Mouse (Mus musculus) small intestine, adult 2 months (tissue): ENCODE data around the gene Paqr7. TPM values are rescaled to one million over a fixed set of nuclear protein-coding genes. Genes with fewer than 3 reads are reported as not detected.
A peak's percentile ranks its signal among the peaks of the same experiment; 100 is the strongest.

Experiments
- H3K27ac ChIP-seq: fragments of 200-500 bp; 2 replicates; pipeline ENCODE4 v1.5.1; 2012; ENCODE audit warnings: low read depth, low read length, control low read depth, inconsistent platforms; ENCODE audit not compliant: insufficient read depth
- H3K27me3 ChIP-seq: fragments of 200-500 bp; 2 replicates; pipeline ENCODE4 v1.6.1; 2012; ENCODE audit warnings: mild to moderate bottlenecking, moderate library complexity, low read length, inconsistent platforms; ENCODE audit not compliant: control insufficient read depth, insufficient read depth
- H3K36me3 ChIP-seq: fragments of 200-500 bp; 2 replicates; pipeline ENCODE4 v1.6.1; 2012; ENCODE audit warnings: mild to moderate bottlenecking, low read length, control low read depth, inconsistent platforms; ENCODE audit not compliant: control insufficient read depth, insufficient read depth
- H3K4me1 ChIP-seq: fragments of 200-500 bp; 2 replicates; pipeline ENCODE4 v1.6.1; 2012; ENCODE audit warnings: low read length, inconsistent platforms, mixed read lengths; ENCODE audit not compliant: control insufficient read depth, insufficient read depth, insufficient read length
- H3K4me3 ChIP-seq: fragments of 200-500 bp; 2 replicates; pipeline ENCODE4 v1.5.1; 2012; ENCODE audit warnings: low read depth, mild to moderate bottlenecking, control low read depth, inconsistent platforms, low read length, moderate library complexity
- CTCF ChIP-seq: fragments of 200-500 bp; IDR thresholded peaks from 2 replicates; pipeline ENCODE4 v1.5.1; 2012; ENCODE audit warnings: low read depth, mild to moderate bottlenecking, control low read depth, inconsistent platforms, low read length, moderate library complexity, mixed read lengths; ENCODE audit not compliant: insufficient replicate concordance, insufficient read length; ENCODE audit errors: extremely low read depth
- POLR2A ChIP-seq: fragments of 200-500 bp; IDR thresholded peaks from 2 replicates; pipeline ENCODE4 v1.6.1; 2012; ENCODE audit warnings: low read depth, mild to moderate bottlenecking, control low read depth, inconsistent platforms, low read length, moderate library complexity
- WGBS: fragments of 180-500 bp; shearing (Covaris S2); methylation state at CpG from one replicate; pipeline ENCODE4 v1.1.7; 2018; 5-methylcytosine and 5-hydroxymethylcytosine counted together
- polyA plus RNA-seq: library from polyadenylated mRNA; depleted of rRNA; stranded (reverse); fragments of >200 nt; gene quantifications from 2 replicates; pipeline ENCODE4 v1.2.3, GENCODE M21; 2012

The Paqr7 gene
- polyA plus RNA-seq, 1 experiment = 31.2 TPM

DNA sequence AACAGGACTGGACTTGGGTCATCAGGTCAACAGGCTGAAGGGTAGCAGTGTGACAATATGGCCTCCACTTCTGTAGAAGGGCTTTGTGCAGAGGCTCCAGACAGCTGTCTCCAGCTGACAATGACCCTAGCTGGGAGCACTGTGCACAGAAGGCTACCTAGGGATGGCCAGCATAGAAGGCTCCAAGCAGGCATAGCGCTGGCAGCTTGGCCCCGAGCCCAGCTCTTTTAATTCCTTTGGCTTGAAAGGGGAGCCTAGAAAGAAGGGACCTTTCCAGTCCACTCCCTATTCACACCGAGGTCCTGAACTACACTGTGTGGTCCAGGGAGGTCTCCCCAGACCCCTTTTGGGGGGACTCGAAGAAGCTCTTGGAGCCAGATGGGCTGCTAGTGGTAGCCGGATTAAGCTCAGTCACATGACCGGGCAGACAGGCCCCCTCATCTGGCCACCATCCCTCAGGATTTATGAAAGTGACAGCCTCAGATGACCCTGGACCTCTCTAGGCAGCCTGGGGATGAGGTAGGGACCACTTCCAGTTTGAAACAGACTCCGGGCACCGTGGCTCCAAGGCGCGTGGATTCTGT lies 42.6 kb downstream of the Paqr7 start:
- peaks cover 2% of the 10 kb centered on the region; the same call in 1 of the 2 replicates for H3K4me1 ChIP-seq
- no peak for TF ChIP-seq POLR2A
- no peak for TF ChIP-seq CTCF
- 86% methylated on average over 10 of the region's 10 CpGs for WGBS
- H3K27me3 ChIP-seq = no peaks in the 10 kb centered on the region
- H3K36me3 ChIP-seq = no peaks in the 10 kb centered on the region
- no peak overlapping the region for H3K4me3 ChIP-seq
- no peak overlapping the region for H3K27ac ChIP-seq

DNA sequence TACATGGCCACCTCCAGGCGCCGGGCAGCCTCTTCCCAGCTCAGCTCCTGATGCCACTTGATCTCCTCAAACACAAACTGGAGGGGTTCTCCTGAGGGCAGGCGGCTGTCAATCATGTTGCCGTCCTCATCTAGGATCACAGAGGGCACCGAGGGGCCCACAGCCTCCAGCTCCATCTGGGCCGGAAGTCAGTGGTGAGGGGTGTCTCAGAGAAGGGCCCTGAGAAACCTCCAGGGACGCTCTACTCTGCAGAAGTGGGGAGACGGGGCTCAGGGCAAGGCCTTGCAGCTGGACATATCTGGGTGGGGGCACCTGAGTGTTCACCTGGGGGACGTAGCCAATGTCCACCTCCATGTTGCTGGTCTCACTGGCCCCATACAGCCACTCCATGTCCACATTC lies 46.2 kb downstream of the Paqr7 start:
- TF ChIP-seq POLR2A (no peak), CTCF (no peak)
- H3K27ac ChIP-seq = no peak overlapping the region
- H3K36me3 ChIP-seq = no peaks in the 10 kb centered on the region
- H3K4me3 ChIP-seq = no peak overlapping the region
- no peaks in the 10 kb centered on the region for H3K27me3 ChIP-seq
- 94% methylated on average over 9 of the region's 9 CpGs for whole genome bisulfite sequencing
- H3K4me1 ChIP-seq = peaks cover 6% of the 10 kb centered on the region

DNA sequence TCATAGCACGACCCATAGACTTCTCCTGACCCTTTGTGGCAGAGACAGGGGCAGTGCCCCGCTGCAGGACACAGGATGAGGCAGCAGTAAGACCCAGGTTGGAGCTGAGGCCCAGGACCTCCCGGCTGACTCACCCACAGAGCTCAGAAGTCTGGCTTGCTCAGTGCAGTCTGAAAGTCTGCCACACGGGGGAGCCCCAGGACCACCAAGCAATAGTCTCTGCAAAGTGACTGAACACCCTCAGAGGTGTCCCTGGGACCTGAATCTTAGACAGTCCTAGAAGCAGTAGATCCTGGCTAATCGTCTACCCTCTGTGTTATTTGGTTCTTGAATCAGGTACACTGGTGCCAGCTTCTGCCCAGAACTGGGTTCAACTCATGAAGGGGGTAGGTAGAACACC lies 46.8 kb downstream of the Paqr7 start:
- H3K4me3 ChIP-seq = no peak overlapping the region
- no peak overlapping the region for H3K27ac ChIP-seq
- TF ChIP-seq CTCF = peak; percentile 96
- no peak for TF ChIP-seq POLR2A
- peaks cover 6% of the 10 kb centered on the region for H3K4me1 ChIP-seq
- H3K27me3 ChIP-seq = no peaks in the 10 kb centered on the region
- 3% methylated on average over 5 of the region's 5 CpGs for WGBS
- no peaks in the 10 kb centered on the region for H3K36me3 ChIP-seq

DNA sequence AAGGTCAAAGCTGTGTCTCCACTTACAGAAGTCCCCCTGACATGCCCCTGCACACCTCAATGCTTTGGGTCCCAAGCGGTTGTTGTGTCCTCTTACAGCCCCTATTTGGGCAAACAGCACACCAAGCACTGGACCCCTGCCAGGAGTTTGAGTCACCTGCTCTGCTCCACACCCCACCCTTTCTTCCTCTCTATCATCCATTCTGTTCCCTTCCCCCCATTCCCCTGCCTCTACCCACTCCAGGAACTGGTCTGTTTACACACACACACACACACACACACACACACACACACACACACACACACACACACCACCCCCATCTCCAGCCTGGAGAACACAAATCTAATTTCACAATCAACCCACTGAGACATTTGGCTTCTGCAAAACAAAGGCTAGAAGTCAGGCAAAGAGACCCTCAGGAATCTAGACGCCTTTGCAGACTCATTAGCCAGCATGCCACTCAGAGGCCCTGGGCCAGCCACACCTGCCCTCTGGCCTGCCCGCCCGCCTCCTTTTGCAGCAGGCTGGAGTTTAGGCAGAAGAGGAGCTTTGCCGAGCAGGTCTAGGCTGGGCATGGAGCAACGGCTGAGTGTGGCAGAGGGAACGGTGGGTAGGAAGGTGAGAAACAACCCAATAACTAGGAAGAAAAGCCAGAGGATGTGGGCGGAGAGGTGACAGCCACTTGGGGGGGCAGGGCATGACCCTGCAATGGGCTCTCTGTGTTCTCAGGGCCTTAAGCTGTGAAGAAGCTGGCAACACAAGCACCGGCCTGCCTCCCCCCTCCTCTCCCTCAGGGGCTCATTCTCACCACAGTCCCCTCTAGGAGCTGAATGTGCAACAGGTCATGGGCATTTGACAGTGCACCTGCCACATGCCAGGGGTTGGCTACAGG lies 50.6 kb downstream of the Paqr7 start:
- no peaks in the 10 kb centered on the region for H3K36me3 ChIP-seq

DNA sequence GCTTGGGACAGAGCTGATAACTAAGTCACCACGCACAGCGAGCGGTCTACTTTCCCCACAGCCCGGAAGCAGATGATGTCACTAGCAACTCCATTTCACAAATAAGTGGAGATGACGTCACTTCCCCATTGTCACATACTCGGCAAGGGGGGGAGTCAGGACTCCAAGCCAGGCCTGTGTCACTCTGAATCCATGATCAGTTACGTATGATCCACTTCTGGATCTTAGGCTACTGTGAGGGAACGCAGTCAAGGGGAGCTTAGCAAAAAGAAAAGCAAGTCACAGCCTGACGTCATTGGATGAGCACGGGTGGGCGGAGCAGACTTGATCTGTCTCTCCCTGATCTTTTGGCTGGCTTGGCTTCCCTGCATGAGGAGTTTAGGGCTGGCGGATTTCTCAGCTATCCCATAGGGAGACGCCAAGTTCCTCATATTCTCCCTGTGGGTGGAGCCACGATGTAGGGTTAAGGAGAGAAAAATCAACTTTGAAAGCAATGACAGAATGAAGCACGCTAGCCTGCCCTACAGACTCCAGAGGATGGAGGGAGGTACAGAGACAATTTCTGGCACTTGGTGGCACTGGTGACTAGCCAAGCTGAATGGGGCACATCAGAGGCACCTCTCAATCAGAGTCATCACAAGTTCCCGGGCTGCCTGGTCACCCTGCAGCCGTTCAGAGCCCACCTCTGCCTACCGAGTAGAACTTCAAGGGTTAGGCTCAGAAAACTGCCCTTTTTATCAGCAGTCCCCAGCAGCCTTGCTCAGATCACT lies 51.9 kb downstream of the Paqr7 start:
- 69% methylated on average over 18 of the region's 18 CpGs for WGBS
- Histone ChIP-seq H3K27me3 (peaks cover 5% of the 10 kb centered on the region; the same call in 1 of the 2 replicates), H3K4me1 (peaks cover 6% of the 10 kb centered on the region), H3K36me3 (no peaks in the 10 kb centered on the region), H3K4me3 (no peak overlapping the region), H3K27ac (no peak overlapping the region)
- TF ChIP-seq POLR2A (no peak), CTCF (no peak)

More for the DNA sequence above, 50.6 kb downstream of the Paqr7 start:
- Histone ChIP-seq H3K4me3 (peak overlapping the region; percentile 4), H3K27ac (no peak overlapping the region), H3K4me1 (peaks cover 6% of the 10 kb centered on the region), H3K27me3 (peaks cover 4% of the 10 kb centered on the region; the same call in 1 of the 2 replicates)
- 38% methylated on average over 9 of the region's 9 CpGs for WGBS
- TF ChIP-seq POLR2A = no peak
- no peak for TF ChIP-seq CTCF

DNA sequence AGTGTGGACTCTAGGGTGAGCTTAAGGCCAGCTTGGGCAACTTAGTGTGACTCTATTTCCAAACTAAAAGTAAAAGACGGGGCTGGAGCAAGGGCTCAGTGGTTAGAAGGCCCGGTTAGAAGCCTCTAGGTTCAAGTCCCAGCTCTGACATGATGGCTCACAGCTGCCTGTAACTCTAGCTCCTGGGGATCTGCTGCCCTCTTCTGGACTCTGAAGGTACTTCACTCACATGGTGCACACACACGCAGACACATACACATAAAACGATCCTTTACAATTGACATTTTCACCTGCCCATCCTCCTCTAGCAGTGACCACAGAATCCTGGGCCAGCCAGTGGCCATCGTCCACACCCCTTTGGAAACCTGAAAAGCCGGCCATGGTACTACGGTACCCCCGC lies 53.4 kb downstream of the Paqr7 start:
- peaks cover 5% of the 10 kb centered on the region; the same call in 1 of the 2 replicates for H3K27me3 ChIP-seq
- TF ChIP-seq CTCF = no peak
- TF ChIP-seq POLR2A = no peak
- peaks cover 8% of the 10 kb centered on the region for H3K4me1 ChIP-seq
- H3K4me3 ChIP-seq = no peak overlapping the region
- 98% methylated on average over 8 of the region's 8 CpGs for WGBS
- H3K36me3 ChIP-seq = no peaks in the 10 kb centered on the region
- H3K27ac ChIP-seq = no peak overlapping the region
